Mouse (Mus musculus) midbrain, embryonic 14.5 days (tissue): Measurements from ENCODE around the gene Parp1. TPM values are rescaled to one million over a fixed set of nuclear protein-coding genes. Genes with fewer than 3 reads are reported as not detected.
A peak's percentile ranks its signal among the peaks of the same experiment; 100 is the strongest.
"Not testable (repeated sequence)": the region's sequence is repeated elsewhere in the genome, so short reads cannot be mapped to it uniquely, and the experiment has no call there.

ENCODE experiments used
- ATAC-seq: fragments of 200-750 bp; cut with Nextera tagmentation; 2 replicates; pipeline ENCODE4 v1.8.0; 2017; ENCODE audit warnings: moderate number of reproducible peaks, moderate library complexity; ENCODE audit not compliant: low FRiP score, low TSS enrichment
- DNase-seq: peaks from one replicate; pipeline ENCODE4 v3.0.0-alpha.2; 2015
- H3K27ac ChIP-seq: fragments of 300-500 bp; sonication (generic); replicated peaks from 2 replicates; pipeline ENCODE4 v1.5.1; 2014; ENCODE audit warnings: mild to moderate bottlenecking, low read depth, low read length, moderate library complexity
- H3K27me3 ChIP-seq: fragments of 300-500 bp; sonication (generic); 2 replicates; pipeline ENCODE4 v1.6.1; 2014; ENCODE audit warnings: low read length, control low read depth, mixed read lengths; ENCODE audit not compliant: control insufficient read depth, insufficient read depth
- H3K36me3 ChIP-seq: fragments of 300-500 bp; sonication (generic); 2 replicates; pipeline ENCODE4 v1.6.1; 2014; ENCODE audit warnings: low read length, control low read depth; ENCODE audit not compliant: control insufficient read depth, insufficient read depth
- H3K4me1 ChIP-seq: fragments of 300-500 bp; sonication (generic); 2 replicates; pipeline ENCODE4 v1.6.1; 2014; ENCODE audit warnings: mild to moderate bottlenecking, antibody characterized with exemption, low read length, control low read depth; ENCODE audit not compliant: control insufficient read depth, insufficient read depth
- H3K4me2 ChIP-seq: fragments of 300-500 bp; sonication (generic); 2 replicates; pipeline ENCODE4 v1.6.1; 2014; ENCODE audit warnings: mild to moderate bottlenecking, low read length, moderate library complexity
- H3K4me3 ChIP-seq: fragments of 300-500 bp; sonication (generic); replicated peaks from 2 replicates; pipeline ENCODE4 v1.5.1; 2014; ENCODE audit warnings: low read depth, low read length
- H3K9ac ChIP-seq: fragments of 300-500 bp; sonication (generic); replicated peaks from 2 replicates; pipeline ENCODE4 v1.6.1; 2014; ENCODE audit warnings: mild to moderate bottlenecking, low read length, moderate library complexity
- H3K9me3 ChIP-seq: fragments of 300-500 bp; sonication (generic); 2 replicates; pipeline ENCODE4 v1.6.1; 2016; ENCODE audit warnings: low read length, control low read depth, mixed read lengths; ENCODE audit not compliant: control insufficient read depth
- WGBS: fragments of 180-500 bp; shearing (Covaris S2); extraction: QIAGEN DNeasy Blood & Tissue Kit; methylation state at CpG from one replicate; pipeline ENCODE4 v1.1.7; 2014; 5-methylcytosine and 5-hydroxymethylcytosine counted together
- polyA plus RNA-seq: library from polyadenylated mRNA; unstranded; fragments of >200 nt; fragmentation: Nextera tagmentation; extraction: Ambion mirVana; gene quantifications from 2 replicates; pipeline ENCODE4 v1.2.1, GENCODE M21; 2014

Gene Parp1
- polyA plus RNA-seq, 1 experiment from 2014 or later: 97.4 TPM

DNA sequence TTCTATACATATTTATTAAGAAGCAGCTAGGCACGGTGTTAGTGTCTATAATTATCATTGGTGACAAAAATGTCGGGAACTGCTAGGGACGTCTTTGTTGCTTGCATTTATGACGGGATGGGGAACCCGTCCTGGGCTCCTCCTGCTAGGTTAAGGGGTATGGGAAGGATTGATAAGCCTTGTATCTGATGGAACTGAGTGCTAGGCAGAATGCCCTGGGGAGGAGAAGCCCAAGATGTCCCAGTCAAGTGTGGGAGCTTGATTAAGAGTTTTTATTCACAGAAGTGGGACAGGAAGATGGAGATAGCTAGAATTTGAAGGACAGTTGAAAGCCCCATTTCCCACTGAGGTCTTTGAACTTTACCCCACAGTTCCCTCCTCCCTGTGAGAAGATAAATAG, 1.5 kb downstream of the Parp1 start:
- ATAC-seq: no peak
- WGBS: 9% methylated on average over 5 of the region's 5 CpGs
- Histone ChIP-seq H3K9ac (peak overlapping the region; percentile 82), H3K4me2 (peak overlapping the region; percentile 96), H3K36me3 (peaks cover 17% of the 10 kb centered on the region), H3K4me1 (peaks cover 19% of the 10 kb centered on the region), H3K9me3 (no peaks in the 10 kb centered on the region), H3K27ac (no peak overlapping the region; the same call in 1 of the 2 replicates), H3K27me3 (no peaks in the 10 kb centered on the region), H3K4me3 (peak overlapping the region; percentile 92)
- DNase-seq: no peak

DNA sequence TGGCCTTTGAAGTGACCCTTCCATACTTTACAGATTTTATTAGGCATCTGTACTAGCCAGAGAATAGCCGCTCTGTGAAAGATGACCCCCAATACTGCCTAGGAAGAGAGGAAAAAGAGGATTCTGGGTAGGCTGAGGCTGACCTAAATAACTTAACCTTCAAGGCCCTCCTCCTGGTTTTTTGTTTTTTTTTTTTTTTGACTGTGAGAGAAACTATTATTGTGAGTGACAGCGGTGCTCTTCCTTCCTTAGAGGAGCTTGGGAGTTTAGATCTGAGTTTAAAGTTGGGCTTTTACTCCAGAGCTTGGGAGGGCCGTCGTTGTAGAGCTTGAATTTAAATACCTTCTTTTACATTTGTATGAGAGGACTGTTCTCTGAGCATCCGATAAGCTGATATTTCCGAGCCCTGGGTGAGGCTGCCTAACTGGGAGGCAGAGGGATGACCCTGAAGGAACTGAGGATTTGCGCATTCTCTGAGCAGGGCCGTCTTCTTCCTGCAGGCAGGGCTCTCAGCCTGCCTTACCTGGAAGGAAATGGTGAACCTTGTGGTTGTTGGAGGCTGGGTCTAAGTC, 2.4 kb downstream of the Parp1 start:
- Histone ChIP-seq H3K27me3 (no peaks in the 10 kb centered on the region), H3K4me3 (peak overlapping the region; percentile 92; the same call in 1 of the 2 replicates), H3K9me3 (no peaks in the 10 kb centered on the region), H3K9ac (no peak overlapping the region), H3K36me3 (peaks cover 24% of the 10 kb centered on the region), H3K27ac (no peak overlapping the region), H3K4me1 (peaks cover 19% of the 10 kb centered on the region), H3K4me2 (peak overlapping the region; percentile 96)
- ATAC-seq (no peak), DNase-seq (no peak)
- 70% methylated on average over 8 of the region's 8 CpGs for WGBS

DNA sequence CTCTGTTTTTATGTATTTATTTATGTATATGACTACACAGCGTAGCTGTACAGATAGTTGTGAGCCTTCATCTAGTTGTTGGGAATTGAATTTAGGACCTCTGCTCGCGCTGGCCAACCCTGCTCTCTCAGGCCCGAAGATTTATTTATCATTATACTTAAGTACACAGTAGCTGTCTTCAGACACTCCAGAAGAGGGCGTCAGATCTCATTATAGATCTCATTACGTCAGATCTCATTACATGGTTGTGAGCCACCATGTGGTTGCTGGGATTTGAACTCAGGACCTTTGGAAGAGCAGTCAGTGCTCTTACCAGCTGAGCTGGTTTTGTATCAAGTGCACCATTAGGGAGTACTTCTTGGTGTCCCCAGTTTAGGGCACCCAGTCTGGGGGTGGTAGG, 3.0 kb downstream of the Parp1 start:
- Histone ChIP-seq H3K4me2 (0 out of 2 replicates have a peak overlapping the region, but pooled peaks have one; percentile 96), H3K4me1 (peaks cover 19% of the 10 kb centered on the region), H3K36me3 (peaks cover 30% of the 10 kb centered on the region)
- not testable (repeated sequence) for ATAC-seq, H3K4me3 ChIP-seq, H3K9ac ChIP-seq, DNase-seq, H3K27me3 ChIP-seq, H3K9me3 ChIP-seq, H3K27ac ChIP-seq
- 85% methylated on average over 6 of the region's 6 CpGs for WGBS

DNA sequence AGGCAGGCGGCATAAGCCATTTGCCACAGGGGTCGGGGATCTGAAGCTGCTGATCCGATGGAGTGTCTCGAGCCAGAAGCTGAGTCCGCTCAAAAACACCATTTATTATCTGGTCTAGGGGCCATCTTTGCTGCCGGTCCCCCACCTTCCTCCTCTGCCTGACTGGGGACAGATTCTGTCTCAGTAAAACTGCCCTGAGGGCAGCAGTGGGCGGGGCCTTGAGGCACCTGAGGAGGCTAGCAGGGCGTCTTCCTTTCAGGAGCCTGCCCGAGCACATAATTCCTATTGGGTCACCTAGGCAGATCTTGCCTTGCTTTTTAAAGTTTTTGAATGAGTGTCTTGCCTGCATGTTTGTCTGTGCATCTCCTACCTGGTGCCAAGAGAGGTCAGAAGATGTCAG, 3.4 kb downstream of the Parp1 start:
- DNase-seq: no peak
- Histone ChIP-seq H3K4me3 (no peak overlapping the region), H3K4me2 (no peak overlapping the region), H3K27me3 (no peaks in the 10 kb centered on the region), H3K4me1 (peaks cover 19% of the 10 kb centered on the region), H3K36me3 (peaks cover 34% of the 10 kb centered on the region), H3K27ac (no peak overlapping the region), H3K9me3 (no peaks in the 10 kb centered on the region), H3K9ac (no peak overlapping the region)
- WGBS: 94% methylated on average over 9 of the region's 9 CpGs
- no peak for ATAC-seq

DNA sequence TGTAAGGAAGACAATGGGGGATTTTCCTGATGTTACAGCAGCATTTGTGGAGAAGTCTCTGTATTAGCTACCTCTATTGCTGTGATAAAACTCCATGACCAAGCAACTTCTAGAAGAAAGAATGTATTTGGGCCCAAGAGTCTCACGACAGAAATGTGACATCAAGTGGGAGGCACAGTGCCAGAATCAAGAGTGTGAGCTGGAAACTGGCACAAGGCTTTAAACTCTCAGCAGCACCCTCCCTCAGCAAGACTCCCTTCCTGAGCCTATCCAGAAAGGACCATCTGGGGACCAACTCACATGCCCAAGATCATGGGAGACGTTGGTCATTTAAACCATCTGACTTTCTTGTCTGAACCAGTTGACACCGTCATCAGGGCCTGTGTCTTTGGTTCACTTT, 7.8 kb downstream of the Parp1 start:
- Histone ChIP-seq H3K27me3 (no peaks in the 10 kb centered on the region), H3K9me3 (no peaks in the 10 kb centered on the region), H3K27ac (no peak overlapping the region), H3K9ac (no peak overlapping the region), H3K4me2 (no peak overlapping the region), H3K4me1 (peaks cover under 1% of the 10 kb centered on the region; the same call in 1 of the 2 replicates), H3K36me3 (peaks cover 77% of the 10 kb centered on the region), H3K4me3 (no peak overlapping the region)
- ATAC-seq (no peak), DNase-seq (no peak)
- 93% methylated on average over 3 of the region's 3 CpGs for WGBS

DNA sequence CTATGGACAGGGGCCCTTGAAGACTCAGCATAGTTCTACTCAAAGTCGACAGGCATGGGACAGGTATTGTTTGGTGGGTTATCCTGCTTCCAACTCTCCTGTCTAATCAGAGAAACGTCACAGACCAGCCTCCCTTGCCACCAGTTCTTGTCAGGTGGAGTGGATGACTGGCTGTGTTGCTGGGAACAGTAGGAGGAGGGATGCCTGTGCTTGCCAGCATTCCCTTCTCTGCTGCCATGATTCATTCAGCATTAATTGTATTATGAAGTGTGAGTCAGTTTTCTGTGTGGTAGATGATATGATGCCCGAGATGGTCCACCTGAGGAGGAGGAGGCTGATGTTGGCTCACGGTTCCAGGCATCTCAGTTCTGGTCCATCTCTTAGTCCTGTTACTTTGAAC, 9.1 kb downstream of the Parp1 start:
- Histone ChIP-seq H3K4me1 (no peaks in the 10 kb centered on the region), H3K27ac (no peak overlapping the region), H3K4me3 (no peak overlapping the region), H3K9me3 (no peaks in the 10 kb centered on the region), H3K4me2 (no peak overlapping the region), H3K27me3 (no peaks in the 10 kb centered on the region), H3K9ac (no peak overlapping the region), H3K36me3 (peaks cover 87% of the 10 kb centered on the region)
- ATAC-seq (no peak), DNase-seq (no peak)
- 79% methylated on average over 4 of the region's 4 CpGs for WGBS

DNA sequence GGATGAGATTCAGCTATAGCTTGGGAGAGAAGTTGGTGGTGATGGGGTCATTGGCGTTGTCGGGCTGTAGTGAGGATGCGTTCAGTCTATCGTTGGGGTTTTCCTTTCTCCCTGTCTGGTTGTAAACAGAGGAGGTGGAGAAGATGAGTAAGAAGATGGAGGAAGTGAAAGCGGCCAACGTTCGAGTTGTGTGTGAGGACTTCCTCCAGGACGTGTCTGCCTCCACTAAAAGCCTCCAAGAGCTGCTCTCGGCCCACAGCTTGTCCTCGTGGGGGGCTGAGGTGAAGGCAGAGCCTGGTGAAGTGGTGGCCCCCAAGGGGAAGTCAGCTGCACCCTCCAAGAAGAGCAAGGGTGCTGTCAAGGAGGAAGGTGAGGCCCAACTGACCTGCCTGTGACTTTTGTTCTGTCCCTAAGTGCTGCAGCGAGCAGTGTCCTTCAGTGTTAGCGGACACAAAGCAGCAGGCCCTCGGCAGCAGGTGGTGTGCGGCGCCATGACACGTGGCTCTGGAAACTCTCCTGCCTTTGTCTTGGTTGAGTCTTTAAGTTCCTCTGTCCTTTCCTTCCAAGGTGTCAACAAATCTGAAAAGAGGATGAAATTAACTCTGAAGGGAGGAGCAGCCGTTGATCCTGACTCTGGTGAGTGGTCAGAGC, 19.2 kb downstream of the Parp1 start:
- Histone ChIP-seq H3K9me3 (no peaks in the 10 kb centered on the region), H3K4me1 (no peaks in the 10 kb centered on the region), H3K36me3 (peaks cover 99% of the 10 kb centered on the region), H3K9ac (no peak overlapping the region), H3K4me3 (no peak overlapping the region), H3K4me2 (no peak overlapping the region), H3K27ac (no peak overlapping the region), H3K27me3 (no peaks in the 10 kb centered on the region)
- no peak for DNase-seq
- ATAC-seq: no peak
- 92% methylated on average over 17 of the region's 17 CpGs for WGBS

DNA sequence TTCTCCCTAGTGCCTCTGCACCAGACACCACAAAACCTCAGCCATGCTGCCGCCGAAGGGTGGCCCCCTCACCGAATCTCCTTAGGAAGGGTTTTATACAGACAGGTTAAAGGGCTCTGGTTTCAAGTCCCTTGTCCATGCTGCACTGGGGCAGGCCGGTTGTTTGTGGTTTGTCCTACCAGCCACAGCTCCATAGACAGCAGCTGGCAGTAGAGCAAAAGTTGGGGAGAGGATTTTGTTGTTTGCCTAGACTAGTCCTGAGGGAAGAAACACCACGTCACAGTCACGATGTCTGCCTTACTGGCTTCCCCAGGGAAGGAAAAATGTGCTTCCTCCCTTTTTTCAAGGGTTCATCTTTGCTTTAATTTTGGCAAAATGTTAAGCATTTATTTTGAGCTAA, 31.9 kb downstream of the Parp1 start:
- Histone ChIP-seq H3K4me2 (no peak overlapping the region), H3K9me3 (no peaks in the 10 kb centered on the region), H3K9ac (no peak overlapping the region), H3K4me3 (no peak overlapping the region), H3K4me1 (no peaks in the 10 kb centered on the region), H3K36me3 (peaks cover 81% of the 10 kb centered on the region), H3K27ac (no peak overlapping the region), H3K27me3 (no peaks in the 10 kb centered on the region)
- ATAC-seq: no peak
- 92% methylated on average over 6 of the region's 6 CpGs for WGBS
- no peak for DNase-seq

DNA sequence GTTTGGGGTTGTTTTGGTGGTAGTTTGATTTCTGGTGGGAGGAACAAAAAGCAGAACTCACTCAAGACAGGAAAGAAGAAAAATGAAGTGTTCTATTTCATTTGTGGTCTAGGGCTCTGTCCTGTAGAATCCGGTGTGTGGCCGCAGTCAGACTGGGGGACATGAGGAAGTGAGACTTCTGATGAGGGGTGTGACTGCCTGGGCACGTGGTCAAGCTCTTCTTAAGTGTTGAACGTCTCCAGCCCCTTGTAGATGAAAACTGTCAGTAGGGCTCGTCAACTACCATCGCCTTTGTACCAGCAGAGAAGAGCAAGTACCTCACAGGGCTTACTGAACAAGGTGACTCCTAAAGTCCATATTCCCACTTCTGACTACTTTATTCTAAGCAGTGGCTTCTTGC, 33.1 kb downstream of the Parp1 start:
- no peak overlapping the region for H3K4me2 ChIP-seq
- no peaks in the 10 kb centered on the region for H3K9me3 ChIP-seq
- H3K4me3 ChIP-seq: no peak overlapping the region
- peaks cover 68% of the 10 kb centered on the region for H3K36me3 ChIP-seq
- H3K9ac ChIP-seq: no peak overlapping the region
- DNase-seq (no peak), ATAC-seq (no peak)
- H3K4me1 ChIP-seq: no peaks in the 10 kb centered on the region
- H3K27me3 ChIP-seq: no peaks in the 10 kb centered on the region
- no peak overlapping the region for H3K27ac ChIP-seq
- 94% methylated on average over 6 of the region's 6 CpGs for WGBS
